Comparison of ENCODE assay signal across 11 mouse cellular contexts in the genomic region with DNA sequence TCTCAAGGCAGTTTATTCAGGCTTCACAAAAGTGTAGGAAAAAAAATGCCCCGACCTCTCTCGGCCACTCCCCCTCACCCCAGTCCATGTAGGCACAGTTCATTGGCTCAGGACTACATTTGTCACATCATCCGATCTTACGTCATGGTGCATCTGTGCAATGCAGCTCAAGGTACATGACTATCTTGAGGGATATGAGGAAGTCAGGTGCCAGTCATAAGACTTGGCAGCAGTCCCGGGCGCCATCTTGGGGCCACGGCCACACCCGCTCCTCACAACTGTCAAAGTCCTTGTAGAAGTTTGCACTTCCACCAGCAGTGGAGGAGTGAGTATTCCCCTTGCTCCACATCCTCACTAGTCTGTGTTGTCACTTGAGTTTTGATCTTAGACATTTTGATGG. TPM values are rescaled to one million over a fixed set of nuclear protein-coding genes. Genes with fewer than 3 reads are reported as not detected.
"Had no signal": no experiment of that assay in that cellular context is flagged by ENCODE, and none has a peak within 500 bp of the region (broad histone marks: within the 10 kb centered on the region; RNA-seq: fewer than 3 reads in every experiment).

No protein-coding gene starts in this region.

RNA-seq across cellular contexts. Expression of a gene that starts 31.6 kb away (rescaled TPM):
- polyA plus RNA-seq: myocyte had no signal

RNA-seq across cellular contexts. Expression of a gene that starts 41.8 kb away (rescaled TPM):
- total RNA-seq: liver, adult 2 months; megakaryocyte progenitor cell, adult 5-6 weeks; megakaryocyte, adult 5-6 weeks; megakaryocyte-erythroid progenitor cell, adult 5-6 weeks; monocyte, adult 5-6 weeks had no signal
- polyA plus RNA-seq: limb, embryonic 10.5 days; liver, adult 2 months; liver, embryonic 12.5 days; liver, embryonic 13.5 days; liver, postnatal 0 days; macrophage had no signal
